Mouse (Mus musculus): ENCODE data around the gene Grtp1.

The Grtp1 gene

DNA sequence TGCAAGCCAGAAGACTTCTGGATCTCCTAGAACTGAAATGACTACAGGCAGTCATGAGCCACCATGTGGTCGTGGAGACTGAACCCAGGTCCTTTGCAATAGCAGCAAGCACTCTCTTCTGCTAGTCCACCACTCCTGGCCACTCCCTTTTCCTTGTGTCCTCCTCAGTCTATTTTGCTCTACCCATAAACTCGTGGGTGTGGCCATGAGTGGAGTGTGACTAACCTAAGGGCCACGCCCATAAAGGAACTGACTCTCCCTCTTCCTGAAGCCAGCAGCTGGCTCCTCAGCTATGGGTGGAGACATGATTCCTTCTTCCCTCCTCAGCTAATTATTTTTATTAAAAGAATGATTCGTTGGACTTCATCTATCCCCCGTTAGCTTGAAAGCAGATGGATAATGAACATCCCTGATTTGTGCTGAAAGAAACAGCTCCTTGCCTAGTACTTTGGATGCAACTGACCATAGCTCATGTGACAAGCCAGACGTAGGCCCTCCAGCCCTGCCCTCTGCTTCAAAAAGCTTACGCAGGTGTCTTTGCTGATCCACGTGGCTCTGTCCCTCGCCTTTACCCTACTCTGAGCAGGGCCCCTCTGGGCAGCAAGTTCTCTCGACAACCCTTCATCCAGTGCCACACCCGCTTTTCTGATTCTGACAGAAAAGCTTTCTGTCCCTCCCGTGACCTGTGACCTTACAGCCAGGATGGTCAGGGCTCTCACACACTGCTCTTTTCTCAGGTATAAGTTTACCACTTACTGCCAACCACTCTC, 4.1 kb upstream of the Grtp1 start:
- no peak for DNase-seq (ENCODE audit: low spot score in 2 of 2)

DNA sequence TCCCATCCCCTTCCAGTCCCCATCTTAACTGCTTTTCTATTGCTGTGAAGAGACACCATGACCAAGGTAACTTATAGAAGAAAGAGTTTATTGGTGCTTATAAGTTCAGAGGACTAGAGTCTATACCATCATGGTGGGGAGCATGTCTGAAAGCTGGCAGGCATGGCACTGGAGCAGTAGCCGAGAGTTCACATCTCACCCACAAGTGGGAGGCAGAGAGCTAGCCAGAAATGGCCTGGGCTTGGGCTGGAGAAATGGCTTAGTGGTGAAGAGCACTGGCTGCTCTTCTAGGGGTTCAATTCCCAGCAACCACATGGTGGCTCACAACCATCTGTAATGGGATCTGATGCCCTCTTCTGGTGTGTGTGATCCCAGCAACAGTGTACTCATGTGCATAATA, 3.1 kb upstream of the Grtp1 start:
- no peak for DNase-seq (ENCODE audit: low spot score in 2 of 2)

DNA sequence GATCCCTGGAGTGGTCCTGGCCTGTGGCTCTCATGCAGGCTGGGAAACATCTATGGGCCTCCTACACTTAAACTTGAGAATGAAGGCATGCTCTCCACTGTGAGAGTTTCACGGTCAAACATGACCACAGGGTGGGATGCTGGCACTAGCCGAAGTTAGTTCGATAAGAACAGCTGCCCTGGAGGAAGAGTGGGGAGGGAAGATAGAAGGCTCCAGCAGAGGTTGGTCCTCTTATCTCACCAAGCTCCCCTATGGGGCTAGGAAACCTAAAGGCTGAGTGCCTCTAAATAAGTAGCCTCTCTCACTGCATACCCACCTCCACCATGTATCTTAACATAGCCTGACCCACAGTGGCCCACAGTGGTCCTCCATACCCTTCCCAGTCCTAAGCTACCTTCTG, 2.4 kb upstream of the Grtp1 start:
- DNase-seq (ENCODE audit: low spot score in 2 of 2), result no peak

DNA sequence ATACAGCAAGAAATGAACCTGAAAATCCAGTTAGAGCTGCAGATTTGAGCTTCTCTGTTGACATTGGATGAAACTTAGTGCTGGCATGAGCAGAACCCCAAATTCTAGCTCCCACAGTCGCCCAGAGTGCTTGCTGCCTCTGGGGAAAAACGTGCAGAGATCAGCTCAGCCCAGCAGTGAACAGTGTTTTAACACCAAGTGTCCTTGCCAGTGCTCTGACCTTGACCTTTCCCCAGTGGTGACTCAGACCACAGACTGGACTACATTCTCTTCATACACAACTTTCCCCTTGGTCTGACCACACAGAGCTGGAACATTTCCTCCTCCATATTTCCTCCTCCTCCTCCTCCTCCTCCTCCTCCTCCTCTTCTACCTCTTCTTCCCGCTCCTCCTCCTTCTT, 1.6 kb upstream of the Grtp1 start:
- DNase-seq (ENCODE audit: low spot score in 2 of 2), result no peak

DNA sequence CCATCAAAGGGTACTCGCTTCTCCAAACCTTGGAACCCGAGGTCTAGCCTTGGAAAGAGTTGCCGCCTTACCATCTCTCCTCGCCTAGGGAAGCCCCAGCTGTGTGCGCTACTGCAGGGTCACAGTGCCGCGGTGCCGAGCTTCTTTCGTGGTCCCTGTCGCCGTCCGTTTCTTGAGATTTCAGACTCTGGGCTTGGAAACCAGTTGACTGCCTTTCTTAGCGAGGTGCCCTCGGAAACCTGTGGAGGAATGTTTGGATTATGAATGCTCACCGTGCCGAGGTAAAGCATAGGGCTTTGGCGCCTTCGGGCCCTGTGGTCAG, 554 bp upstream of the Grtp1 start:
- no peak for DNase-seq (ENCODE audit: low spot score in 2 of 2)

DNA sequence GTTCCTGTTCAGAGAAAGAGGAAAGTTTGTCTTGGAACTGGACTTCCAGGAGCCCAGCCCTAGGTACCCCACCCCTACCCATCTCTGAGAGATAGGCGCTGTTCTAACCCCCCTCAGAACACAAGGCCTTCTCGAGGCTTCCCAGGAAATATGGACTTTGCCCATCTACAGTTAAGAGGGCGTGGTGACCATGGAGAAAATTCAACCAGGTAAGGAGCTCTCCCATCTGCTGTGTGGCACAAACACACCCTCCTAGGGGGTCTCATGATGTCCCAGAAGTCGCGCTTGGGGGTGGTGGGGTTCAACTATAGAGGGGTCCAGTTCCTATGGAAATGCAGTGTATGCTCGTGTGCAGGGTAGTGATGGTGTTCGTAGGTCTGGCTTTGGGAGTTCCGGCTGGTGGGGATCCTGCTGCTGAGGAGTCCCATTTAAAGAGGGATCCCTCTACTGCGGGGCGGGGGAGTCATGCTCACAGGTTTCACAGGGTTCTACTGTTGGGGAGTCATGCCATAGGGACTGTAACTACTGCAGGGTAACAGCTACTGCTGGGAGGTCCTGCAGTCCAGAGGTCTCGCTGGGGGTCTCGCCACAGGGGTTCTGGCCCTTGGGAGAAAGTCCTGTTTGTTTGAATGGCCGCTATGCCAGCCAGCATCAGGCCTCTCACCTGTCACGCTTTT, 897 bp downstream of the Grtp1 start:
- DNase-seq (ENCODE audit: low spot score in 2 of 2), result no peak

DNA sequence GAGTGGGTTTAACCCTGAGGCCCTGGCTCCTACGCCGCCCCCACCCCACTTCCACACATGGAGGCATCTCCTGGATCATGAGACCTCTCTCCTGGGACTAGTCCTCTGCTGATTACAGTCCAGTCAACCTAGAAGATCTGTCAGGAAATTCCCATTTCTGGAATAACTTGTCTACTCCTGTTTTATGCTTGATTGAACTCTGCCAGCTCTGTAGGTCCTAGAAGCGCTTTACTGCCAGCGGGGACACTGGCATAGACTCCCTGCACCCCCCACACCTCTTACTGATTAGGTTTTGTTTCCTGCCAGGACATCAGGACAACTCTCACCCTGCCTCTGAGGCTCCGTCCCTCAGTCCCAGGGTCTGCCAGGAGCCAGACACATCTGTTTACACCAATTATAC, 2.9 kb downstream of the Grtp1 start:
- DNase-seq (ENCODE audit: low spot score in 2 of 2), result no peak

DNA sequence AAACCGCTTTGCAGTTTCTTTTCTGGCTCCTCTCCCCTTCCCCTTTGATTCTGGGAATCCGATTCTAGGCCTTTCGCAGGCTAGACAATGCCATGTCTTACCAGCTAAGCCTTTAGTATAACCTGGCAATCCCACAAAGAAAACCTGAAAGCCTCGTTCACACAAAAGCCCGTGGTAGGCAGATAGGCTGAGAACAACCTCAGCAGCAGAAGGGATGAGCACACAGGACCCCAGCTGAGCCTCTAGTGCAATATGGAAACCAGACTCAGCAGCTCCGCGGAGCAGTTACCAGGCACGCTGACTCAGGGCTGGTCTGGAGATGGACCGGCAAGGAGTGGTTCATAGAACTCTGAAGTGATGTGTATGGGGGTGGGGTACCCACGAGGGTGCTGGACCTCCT, 5.6 kb downstream of the Grtp1 start:
- no peak for DNase-seq (ENCODE audit: low spot score in 2 of 2)

DNA sequence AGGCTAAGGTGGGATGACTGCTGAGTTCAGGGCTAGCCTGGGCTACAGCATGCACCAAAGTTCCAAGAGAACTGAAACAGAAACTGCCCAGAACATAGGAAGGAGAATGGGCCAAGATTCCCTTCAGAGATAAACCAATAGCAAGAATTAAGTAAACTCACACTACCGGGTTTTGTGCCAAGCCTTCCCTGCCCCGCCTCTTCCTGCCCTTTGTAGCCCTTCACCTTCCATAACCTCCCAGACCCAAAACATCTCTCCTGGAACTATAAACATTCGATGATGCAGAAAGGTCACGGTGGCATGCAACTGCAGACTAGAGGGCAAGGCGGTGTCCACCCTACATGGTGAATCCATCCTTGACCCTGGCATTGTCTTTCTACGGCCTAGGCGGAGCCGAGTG, 10.2 kb downstream of the Grtp1 start:
- no peak for DNase-seq (ENCODE audit: low spot score in 2 of 2)

DNA sequence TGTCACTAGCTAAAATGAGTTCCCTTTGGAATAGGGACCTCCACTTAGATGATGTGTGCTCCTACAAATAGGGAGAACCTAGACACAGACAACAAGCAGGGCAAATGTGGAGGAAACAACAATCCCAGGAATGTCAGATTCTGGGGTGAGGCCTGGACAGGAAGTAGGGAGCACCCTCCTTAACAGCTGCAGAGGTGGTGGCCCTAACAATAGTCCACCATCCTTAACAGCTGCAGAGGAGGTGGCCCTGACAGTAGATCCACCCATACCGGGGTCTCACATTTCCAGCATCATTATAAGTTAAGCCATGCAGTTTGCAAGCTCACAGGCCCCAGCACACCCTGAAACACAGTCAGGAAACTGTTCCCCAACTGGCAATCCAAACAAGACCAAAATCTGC, 11.6 kb downstream of the Grtp1 start:
- no peak for DNase-seq (ENCODE audit: low spot score in 2 of 2)

DNA sequence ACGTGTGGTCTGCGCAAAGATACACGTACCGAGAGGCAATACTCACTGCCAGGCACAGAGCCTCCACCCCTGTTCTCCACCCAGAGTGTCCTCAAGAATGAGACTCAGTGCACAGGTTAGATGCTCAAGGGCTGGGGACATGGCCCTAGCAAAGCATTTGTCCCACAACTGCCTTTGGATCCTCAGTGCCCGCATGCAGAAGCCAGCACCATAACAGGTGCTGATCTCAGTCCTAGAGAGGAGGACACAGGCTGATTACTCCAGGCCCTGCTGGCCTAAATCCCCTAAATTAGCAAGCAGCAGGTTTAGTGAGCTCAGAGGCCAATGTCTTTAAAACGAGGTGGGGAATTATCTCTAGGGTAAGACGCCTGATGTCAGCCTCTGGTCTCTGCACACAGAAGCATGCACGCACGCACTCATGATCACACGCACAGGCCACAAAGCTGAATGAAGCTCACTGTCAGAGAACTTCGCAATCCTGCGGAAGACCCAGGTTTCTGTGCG, 12.3 kb downstream of the Grtp1 start:
- DNase-seq (ENCODE audit: low spot score in 2 of 2), result no peak

DNA sequence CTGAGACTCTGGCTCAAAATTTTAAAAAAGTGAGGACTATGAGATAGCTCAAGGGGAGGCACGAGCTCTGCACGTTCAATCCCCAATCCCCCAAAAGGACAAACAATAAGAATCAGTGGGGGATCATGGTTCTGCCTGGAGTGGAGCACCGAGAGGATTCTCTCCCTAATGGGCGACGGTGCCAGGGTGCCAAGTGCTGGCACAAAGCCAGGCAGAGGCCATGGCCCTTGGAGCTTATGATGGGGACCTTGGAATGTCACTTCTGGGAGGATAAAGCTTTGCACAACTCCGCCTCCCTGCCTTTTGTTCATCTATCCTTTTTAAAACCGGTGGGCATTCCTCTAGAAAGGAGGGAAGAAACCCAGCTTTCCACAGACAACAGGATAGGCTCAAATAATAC, 12.8 kb downstream of the Grtp1 start:
- DNase-seq (ENCODE audit: low spot score in 2 of 2), result no peak

DNA sequence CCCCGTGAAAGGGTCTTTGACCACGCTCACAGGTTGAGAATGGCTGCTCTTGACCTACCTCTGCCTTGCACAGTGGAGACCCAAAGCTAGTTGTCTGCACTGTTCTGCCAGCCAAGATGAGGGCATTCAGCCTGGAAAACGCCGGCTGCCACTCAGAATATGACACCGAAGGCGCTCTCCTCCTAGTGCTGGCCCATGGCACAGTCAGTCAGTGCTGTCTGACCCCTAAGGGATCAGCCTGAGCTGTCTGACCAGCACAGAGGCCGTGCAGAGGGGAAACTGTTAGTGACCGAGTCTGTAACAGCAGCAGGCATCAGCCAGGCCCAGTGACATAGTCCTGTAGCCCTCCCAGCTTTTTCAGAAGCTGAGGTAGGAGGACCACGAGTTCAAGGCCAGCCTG, 13.2 kb downstream of the Grtp1 start:
- no peak for DNase-seq (ENCODE audit: low spot score in 2 of 2)

DNA sequence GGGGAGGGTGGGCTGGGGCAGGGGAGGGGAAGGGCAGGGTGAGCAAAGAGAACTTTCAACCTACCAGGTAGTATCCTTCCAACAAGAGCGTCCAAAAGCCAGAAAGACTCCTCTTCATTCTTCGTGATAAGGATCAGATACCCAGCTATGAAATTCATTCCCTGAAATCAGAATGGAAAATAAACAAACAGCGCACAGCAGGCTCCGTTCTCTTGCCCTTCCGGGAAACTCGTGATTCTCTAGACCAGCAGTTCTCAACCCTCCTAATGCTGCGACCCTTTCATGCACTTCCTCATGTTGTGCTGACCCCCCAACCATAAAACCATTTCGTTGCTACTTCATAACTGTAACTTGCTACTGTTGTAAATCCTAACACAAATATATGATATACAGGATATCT, 13.6 kb downstream of the Grtp1 start:
- DNase-seq (ENCODE audit: low spot score in 2 of 2), result no peak

DNA sequence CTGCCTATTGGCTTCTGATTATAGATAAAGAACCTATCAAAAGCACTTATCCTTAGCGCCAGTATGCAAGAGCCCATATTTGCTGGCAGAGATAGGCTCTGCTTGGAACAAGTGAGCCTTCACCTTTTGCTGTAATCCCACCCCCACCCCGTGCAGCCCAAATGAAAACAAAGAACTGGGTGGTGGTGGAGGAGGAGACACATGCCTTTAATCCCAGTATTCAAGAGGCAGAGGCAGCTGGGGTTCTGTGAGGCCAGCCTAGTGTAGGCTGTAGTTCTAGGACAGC, 18.8 kb downstream of the Grtp1 start:
- DNase-seq (ENCODE audit: low spot score in 2 of 2), result no peak

DNA sequence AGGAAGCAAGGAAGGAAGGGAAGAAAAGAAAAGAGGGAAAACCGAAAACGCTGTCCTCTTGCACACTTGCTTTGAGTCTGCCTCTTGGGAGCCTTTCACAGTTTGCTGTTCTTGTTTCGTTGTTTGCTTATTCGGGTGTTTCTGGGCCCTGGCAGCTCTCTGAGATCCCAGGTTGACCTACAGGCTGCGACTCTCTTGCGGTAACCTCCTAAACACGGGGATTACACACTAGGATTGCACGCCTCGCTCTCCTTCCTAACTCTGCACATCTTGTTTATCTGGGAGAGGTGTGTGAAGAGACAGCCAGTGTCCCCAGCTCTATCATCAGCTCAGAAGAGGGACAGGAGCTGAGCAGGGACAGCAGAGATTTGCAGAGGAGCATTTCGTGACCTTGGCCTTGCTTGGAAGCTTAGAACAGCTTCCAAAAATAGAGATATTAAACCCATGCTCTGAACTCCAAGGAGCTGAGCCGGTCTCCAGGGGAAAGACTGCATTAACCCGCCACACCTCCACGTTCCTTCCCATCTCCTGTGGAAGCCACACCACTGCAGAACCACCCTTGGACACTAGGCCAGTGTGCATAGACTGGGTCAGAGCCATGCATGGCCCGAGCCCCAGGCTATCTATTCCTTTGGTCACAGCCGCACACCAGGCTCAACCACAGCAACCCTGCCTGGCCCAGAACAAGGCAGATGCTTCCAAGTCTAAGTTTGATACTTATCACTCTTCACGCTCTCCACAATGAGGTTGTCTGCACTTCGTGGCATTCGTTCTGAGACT, 19.3 kb downstream of the Grtp1 start:
- DNase-seq (ENCODE audit: low spot score in 2 of 2), result no peak

DNA sequence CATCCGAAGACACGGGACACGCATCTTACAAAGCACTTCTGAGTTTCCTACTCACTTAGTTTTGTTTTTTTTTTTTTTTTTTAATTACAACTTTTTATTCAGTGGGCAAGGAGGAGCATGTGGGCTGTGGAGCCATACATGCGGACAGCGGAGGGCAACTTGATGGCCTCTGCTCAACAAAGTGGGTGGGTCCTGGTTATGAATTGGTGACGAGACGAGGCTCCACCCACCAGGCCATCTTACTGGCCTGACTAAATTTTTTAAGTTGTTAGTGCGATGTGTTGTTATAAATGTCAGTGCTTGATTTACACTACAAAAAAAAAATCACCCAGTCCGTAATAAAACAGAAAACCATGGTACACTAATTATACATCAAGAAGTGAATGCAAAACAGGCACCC, 20.0 kb downstream of the Grtp1 start:
- no peak for DNase-seq (ENCODE audit: low spot score in 2 of 2)

DNA sequence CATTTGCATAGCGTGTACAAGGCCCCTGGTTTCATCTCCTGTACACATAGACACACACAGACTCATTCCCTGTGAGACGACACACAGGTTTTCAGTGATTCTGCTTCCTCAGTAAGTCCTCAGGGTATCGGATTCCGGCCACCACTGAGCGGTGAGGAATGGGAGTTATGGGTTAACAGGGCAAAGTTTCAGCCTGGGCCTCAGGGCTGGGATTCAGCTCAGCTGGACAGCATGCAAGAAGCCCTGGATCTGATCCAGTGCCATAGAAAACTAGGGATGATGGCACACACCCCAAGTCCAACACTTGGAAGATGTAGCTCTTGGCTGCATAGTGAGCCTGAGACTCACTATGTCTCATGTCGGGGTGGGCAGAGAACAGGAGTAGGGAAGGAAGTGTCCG, 20.5 kb downstream of the Grtp1 start:
- DNase-seq (ENCODE audit: low spot score in 2 of 2), result no peak

DNA sequence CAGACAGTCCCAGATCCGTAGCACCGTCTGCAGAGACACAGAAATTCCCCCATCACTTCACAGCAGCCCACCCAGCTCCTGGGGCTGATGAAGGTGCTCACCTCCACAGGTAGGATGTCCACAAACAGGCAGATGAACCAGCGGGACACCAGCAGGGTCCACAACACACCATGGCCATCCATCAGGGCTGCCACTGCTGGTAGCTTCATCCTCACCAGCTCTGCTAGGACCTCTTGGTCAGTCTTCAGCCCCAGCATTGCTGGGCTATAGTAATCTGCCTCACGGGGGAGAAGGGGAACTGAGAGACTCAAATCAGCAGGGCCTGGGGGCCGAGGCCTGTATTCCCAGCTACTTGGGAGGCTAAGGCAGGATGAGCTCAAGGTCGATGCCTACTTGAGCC, 20.9 kb downstream of the Grtp1 start:
- no peak for DNase-seq (ENCODE audit: low spot score in 2 of 2)

DNA sequence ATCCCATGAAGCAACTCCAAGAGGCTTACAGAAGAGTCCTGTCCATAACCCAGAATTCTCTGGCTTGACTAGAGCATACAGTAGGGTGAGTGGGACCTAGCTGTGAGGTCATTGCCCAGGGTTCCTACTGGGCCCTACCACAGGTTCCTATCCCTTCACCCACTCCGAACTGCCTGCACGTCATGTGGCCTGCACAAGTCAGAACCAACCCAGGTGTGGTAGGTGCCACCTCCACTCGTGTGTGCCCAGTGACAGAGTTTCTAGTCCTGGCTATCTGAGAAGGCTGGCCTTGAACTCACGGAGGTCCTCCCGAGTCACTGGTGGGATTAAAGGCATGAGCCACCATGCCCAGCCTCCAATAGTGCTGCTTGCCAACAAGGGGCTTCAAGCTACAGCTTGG, 22.3 kb downstream of the Grtp1 start:
- no peak for DNase-seq (ENCODE audit: low spot score in 2 of 2)

DNA sequence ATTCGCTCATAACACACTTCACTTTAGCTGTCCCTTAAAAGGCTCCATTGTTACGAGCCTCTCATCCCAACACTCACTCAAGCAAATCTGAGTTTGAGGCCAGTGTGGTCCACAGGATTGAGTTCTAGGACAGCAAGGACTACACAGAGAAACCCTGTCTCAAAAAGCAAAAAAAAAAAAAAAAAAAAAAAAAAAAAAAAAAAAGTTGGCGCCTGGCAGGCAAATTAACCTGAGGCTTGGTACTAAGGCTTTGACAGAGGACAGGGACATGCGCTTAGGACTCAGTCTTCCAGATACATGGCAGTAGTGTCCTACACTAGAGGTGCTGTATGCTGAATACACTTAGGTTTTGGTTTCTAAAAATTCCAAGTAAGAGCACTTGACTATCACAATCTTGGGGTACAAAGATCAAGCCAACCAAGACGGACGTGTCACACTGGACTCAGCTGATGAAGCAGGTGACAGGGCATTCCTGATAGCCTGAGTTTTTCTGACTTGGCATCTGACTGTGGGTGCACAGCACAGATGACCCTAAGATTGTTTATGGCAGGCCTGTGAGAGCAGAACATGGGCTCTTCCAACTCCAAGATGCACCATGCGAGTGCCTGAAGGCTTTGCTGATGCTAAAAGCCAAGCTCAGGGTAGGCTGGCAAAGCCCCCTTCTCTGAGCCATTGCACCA, 23.1 kb downstream of the Grtp1 start:
- DNase-seq (ENCODE audit: low spot score in 2 of 2), result no peak

DNA sequence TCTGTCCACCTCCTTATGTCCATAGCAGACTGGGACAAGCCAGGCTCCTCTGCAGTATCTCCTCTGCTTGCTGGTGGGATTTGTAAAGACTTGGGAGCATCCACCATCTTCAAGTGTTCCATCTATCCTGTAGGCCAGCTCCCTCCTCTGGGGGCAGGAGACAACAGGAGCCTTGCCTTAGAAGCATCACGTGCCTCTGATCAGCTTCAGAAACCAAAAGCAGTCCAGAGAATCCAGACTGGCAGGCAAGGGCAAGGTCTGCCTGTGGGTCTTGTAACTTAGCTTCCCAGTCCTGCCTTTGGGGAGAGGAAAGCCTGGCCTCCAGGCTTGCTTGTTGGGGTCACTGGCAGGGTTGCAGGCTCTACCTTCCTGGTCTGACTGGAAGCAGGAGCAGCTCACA, 24.8 kb downstream of the Grtp1 start:
- DNase-seq (ENCODE audit: low spot score in 2 of 2), result no peak

DNA sequence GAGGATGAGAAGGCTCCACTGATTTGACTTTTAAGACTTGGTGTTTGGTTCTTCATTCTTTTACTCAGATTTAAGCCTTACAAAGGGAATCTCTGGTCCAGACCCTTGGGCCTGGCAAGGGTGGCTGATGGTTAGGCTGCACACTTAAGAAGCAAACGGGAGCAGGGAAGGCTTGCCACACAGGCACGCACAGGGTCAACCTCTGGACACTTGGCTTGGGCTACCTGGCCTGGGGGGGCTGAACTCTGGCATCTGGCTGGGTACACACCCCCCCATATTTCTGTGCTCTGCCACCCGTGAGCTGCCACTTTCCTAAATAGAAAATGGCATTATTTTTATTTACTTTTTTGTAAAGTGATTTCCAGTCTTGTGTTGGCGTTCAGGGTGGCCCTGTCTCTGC, 25.6 kb downstream of the Grtp1 start:
- DNase-seq (ENCODE audit: low spot score in 2 of 2), result no peak
